Mouse (Mus musculus): ENCODE measurements around the gene Mapkapk2. TPM values are rescaled to one million over a fixed set of nuclear protein-coding genes. Genes with fewer than 3 reads are reported as not detected.

Mapkapk2 gene
- 22.4 TPM for polyA plus RNA-seq (2014; fragmentation: Illumina TruSeq; extraction: RNeasy Lipid Tissue Mini Kit (QIAGEN cat#74804); ENCODE audit: low read depth, low replicate concordance)

GRCm38 (mm10) chr1:131097700-131098094 is at the start of gene Mapkapk2:
Mapkapk2 (minus strand) TSS chr1:131097826.

DNA sequence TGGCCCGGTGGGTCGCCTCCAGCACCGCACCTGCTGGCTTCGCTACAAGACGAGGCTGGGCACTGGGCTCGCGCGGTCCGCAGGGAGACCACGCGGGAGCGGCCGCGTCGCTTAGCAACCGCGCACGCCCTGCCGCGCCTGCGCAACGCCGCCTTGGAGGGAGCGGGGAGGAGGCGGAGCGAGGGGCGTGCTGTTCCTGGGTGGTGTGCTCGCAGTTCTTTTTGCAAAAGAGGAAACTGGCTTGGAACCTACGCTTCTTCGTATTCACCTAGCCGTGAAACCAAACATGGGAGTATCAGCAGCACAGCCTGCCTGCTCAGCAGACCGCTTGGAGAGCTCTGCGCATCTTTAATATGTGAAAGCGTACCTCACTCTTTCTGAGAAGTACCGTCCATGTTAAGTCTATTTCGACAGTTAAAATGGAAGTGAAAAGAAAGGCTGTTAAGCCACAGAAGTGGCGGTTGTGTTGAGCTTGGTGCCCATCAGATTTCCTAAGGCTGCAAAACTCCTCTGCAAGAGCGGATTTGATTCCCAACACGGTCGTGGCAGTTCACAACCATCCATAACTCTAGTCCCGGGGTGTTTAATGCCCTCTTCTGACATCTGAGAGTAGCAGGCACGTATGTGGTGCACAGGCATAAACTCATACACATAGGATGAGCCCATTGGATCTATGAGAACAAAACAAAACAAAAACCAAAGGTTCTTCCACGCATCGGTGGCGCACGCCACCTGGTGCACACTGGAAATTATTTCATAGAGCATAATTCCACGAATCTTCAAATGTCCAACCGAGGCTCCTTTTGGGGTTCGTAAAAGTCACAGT is 40.8 kb upstream of the Mapkapk2 start, which contains the start of gene Dyrk3:
TSS of gene Dyrk3 (minus strand) at position 150 of the 826 bp plus-strand sequence.

GRCm38 (mm10) chr1:131019492-131020098 is 78.0 kb downstream of the Mapkapk2 start, which contains the start of gene Il10:
Il10 (plus strand) TSS chr1:131019845.

Other genes starting within 250 kb of the Mapkapk2 start
- gene Fcmr, start 232.2 kb downstream of the Mapkapk2 start, polyA plus RNA-seq (2014; fragmentation: Illumina TruSeq; extraction: RNeasy Lipid Tissue Mini Kit (QIAGEN cat#74804); ENCODE audit: low read depth, low replicate concordance): not detected
- gene Il24, start 210.4 kb downstream of the Mapkapk2 start, polyA plus RNA-seq (2014; fragmentation: Illumina TruSeq; extraction: RNeasy Lipid Tissue Mini Kit (QIAGEN cat#74804); ENCODE audit: low read depth, low replicate concordance): not detected
- gene Il20, start 186.4 kb downstream of the Mapkapk2 start, polyA plus RNA-seq (2014; fragmentation: Illumina TruSeq; extraction: RNeasy Lipid Tissue Mini Kit (QIAGEN cat#74804); ENCODE audit: low read depth, low replicate concordance): not detected
- not detected for gene Il19, start 157.7 kb downstream of the Mapkapk2 start, polyA plus RNA-seq (2014; fragmentation: Illumina TruSeq; extraction: RNeasy Lipid Tissue Mini Kit (QIAGEN cat#74804); ENCODE audit: low read depth, low replicate concordance)
- not detected for gene Il10, start 78.0 kb downstream of the Mapkapk2 start, polyA plus RNA-seq (2014; fragmentation: Illumina TruSeq; extraction: RNeasy Lipid Tissue Mini Kit (QIAGEN cat#74804); ENCODE audit: low read depth, low replicate concordance)
- gene Dyrk3, start 40.5 kb upstream of the Mapkapk2 start, polyA plus RNA-seq (2014; fragmentation: Illumina TruSeq; extraction: RNeasy Lipid Tissue Mini Kit (QIAGEN cat#74804); ENCODE audit: low read depth, low replicate concordance): 0.93 TPM
- gene Eif2d, start 55.4 kb upstream of the Mapkapk2 start, polyA plus RNA-seq (2014; fragmentation: Illumina TruSeq; extraction: RNeasy Lipid Tissue Mini Kit (QIAGEN cat#74804); ENCODE audit: low read depth, low replicate concordance): 17.3 TPM
- 7.6 TPM for gene Rassf5, start 147.4 kb upstream of the Mapkapk2 start, polyA plus RNA-seq (2014; fragmentation: Illumina TruSeq; extraction: RNeasy Lipid Tissue Mini Kit (QIAGEN cat#74804); ENCODE audit: low read depth, low replicate concordance)
- 11.0 TPM for gene Ikbke, start 181.8 kb upstream of the Mapkapk2 start, polyA plus RNA-seq (2014; fragmentation: Illumina TruSeq; extraction: RNeasy Lipid Tissue Mini Kit (QIAGEN cat#74804); ENCODE audit: low read depth, low replicate concordance)

Data from liver, adult 10 weeks (tissue).